Mouse (Mus musculus): ENCODE measurements around the gene Gm45711. TPM values are rescaled to one million over a fixed set of nuclear protein-coding genes. Genes with fewer than 3 reads are reported as not detected.

Gm45711 gene
- polyA plus RNA-seq, 1 experiment from 2014 or later, result not detected

DNA sequence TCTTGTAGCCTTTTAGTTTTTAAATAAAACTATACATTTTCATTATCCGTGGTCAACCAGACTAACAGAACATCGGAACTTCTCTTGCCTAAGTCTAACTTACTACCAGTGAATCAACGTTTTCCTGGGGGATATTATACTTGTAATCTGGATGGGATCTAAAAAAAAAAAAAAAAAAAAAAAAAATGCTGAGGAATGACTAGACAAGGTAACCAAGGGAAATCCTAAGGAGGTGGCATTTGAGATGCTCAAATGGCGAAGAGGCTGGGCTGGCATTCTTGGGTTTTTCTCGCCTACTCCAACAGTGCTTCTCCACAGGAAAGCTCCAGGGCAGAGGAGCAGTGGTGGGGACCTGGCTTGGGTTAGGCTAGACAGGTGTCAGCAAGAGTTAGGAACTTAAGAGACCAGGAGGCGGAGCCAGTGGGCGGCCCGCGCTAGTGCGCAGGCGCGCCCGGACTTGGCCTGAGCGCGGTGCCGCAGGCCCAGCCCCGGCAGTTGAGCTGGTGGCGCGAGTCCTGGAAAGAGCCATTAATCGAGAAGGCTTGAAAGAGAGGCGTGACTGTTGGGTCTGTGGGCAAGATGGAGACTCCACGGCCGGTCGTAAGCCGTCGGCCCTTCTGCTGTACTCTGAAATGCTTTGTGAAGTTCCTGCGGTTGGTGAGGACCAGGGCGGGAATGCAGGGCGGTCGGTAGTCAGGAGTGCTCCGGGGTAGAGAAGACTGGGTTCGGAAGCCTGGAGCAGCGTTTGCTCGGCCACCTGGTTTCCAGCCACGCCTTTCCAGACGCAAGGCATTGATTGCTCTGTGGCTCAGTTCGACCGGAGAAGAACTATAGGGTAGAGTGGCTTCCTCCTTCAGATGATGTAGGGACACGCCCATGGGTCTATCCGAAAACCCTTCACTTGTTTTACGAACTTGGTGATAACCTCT is 59.2 kb downstream of the Gm45711 start, which contains the start of gene Cklf:
Gene Cklf, plus strand, starts transcription at position 423 of the 929 bp plus-strand sequence.
- Histone ChIP-seq H3K27me3 (no peaks in the 10 kb centered on the region), H3K9ac (peak within 1 kb of the TSS; percentile 77), H3K4me1 (peaks cover 23% of the 10 kb centered on the region), H3K4me2 (replicated peaks) (peak within 1 kb of the TSS; percentile 79), H3K36me3 (peaks cover 3% of the 10 kb centered on the region; the same call in 1 of the 2 replicates), H3K4me3 (peak within 1 kb of the TSS; percentile 70), H3K9me3 (no peaks in the 10 kb centered on the region), H3K27ac (peak within 1 kb of the TSS; percentile 93)
- 4% methylated on average over 41 of the region's 41 CpGs for WGBS
- peak; percentile 85 for ATAC-seq (ENCODE audit: low FRiP score, low read depth)

DNA sequence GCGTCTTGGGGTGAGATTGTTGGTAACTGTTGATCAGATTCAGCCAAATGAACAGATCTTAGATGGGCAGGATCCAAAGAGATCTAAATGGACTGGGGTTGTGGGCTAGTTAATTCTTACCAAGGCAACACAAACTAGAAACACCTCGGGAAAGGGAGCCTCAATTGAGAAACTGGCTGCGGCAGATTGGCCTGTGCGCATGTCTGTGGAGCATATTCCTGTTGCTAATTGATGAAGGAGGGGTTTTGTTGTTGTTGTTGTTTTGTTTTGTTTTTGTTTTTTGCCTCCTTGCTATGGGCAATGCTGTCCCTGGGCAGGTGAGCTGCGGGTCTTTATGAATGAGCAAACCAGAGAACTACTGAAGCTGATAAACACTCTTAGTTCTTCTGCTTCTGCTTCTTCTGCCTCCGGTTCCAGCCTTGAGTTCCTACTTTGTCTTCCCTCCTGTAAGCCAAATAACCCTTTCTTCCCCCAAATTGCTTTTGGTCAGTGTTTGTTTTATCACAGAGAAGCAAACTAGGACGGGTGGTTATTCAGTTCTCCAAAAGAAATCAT is 60.4 kb downstream of the Gm45711 start:
- Histone ChIP-seq H3K27me3 (no peaks in the 10 kb centered on the region), H3K27ac (no peak overlapping the region), H3K36me3 (peaks cover 3% of the 10 kb centered on the region; the same call in 1 of the 2 replicates), H3K4me1 (peaks cover 23% of the 10 kb centered on the region), H3K4me3 (no peak overlapping the region), H3K9me3 (no peaks in the 10 kb centered on the region), H3K4me2 (replicated peaks) (no peak overlapping the region), H3K9ac (no peak overlapping the region)
- no peak for ATAC-seq (ENCODE audit: low FRiP score, low read depth)
- WGBS, result 85% methylated on average over 7 of the region's 7 CpGs

DNA sequence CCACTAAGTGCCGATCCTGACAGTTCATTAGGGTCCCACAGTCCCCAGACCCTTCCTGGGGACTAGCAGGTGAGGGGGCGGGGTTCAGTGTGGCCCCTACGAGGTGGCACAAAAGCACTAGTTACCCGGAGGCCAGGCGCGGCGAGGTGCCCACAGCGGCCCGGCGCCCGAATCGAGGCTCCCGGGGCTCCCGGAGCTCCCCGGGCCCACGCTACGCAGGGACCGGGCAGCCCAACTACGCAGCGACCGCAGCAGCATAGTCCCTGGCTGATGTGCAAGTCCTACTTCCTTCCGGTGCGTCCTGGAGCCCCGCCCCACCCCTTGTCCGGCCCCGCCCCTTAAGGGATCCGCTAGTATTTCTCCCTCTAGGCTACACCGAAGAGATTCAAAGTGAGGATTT is 61.6 kb downstream of the Gm45711 start, which contains the start of gene Tk2:
Gene Tk2, minus strand, starts transcription at position 283 of the 400 bp plus-strand sequence.
- H3K27ac ChIP-seq, result peak within 1 kb of the TSS; percentile 33; the same call in 1 of the 2 replicates
- no peaks in the 10 kb centered on the region for H3K27me3 ChIP-seq
- H3K9me3 ChIP-seq, result no peaks in the 10 kb centered on the region
- H3K36me3 ChIP-seq, result peaks cover 10% of the 10 kb centered on the region
- peak; percentile 84 for ATAC-seq (ENCODE audit: low FRiP score, low read depth)
- H3K9ac ChIP-seq, result peak within 1 kb of the TSS; percentile 83
- peak within 1 kb of the TSS; percentile 84 for H3K4me3 ChIP-seq
- 1% methylated on average over 27 of the region's 28 CpGs for WGBS
- H3K4me2 ChIP-seq (replicated peaks), result peak within 1 kb of the TSS; percentile 83
- H3K4me1 ChIP-seq, result peaks cover 23% of the 10 kb centered on the region

DNA sequence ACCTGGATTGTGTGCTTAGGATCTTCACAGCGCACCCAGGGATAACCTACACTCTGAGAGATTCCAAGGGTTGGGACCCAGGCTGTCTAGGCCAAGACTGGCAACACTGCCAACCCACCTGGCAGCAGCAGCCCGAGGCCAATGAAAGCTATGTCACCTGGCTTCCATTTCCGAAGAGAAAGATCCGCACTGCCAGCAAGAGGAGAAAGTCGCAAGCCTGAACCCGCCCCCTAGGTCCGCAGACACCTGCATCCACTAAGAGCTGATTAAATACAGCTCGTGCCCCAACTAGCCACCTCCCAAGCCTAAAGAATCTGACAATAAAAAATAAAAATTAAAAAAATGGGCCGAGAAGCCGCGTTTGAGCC is 62.0 kb downstream of the Gm45711 start:
- WGBS, result 4% methylated on average over 11 of the region's 11 CpGs
- no peak for ATAC-seq (ENCODE audit: low FRiP score, low read depth)

DNA sequence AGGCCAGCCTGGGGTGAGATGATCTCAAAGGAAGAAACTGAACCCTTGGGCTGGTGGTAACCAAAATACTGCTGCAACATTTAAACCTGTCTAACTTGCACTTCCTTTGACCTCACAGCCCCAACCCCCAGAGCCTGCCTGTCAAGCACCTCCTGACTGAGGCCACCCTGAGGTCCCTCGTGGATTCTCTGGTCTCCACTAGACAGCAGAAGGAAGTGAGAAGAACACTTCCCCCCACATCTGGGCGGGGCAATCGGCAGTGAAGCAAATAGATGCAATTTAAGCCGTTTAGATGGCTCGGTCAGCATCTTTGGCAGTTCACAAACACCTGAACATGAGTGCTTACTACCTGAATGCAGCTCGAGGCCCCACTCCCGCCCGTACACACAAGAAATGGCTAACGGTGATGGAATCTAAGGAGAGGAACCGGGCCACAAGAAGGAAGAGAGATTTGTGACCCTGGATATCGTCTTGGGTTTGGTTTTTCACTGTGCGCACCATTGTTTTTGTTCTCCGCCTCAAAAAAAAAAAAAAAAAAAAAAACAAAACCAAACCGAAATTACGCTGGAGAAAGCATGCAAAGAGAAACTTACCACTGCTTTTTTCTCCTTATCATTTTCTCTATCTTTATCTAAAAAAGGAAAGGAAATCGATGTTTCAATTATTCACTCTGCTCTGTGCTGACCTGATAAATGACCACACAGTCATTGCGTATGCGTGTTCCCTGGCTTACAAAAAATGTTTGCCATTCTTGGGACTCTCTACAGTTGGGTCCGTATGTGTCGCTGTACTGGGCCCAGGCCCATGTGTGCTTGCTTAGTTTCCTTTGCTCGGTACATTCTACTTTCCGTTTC is 62.6 kb downstream of the Gm45711 start:
- H3K4me2 ChIP-seq (replicated peaks), result peak overlapping the region; percentile 83
- peaks cover 20% of the 10 kb centered on the region for H3K36me3 ChIP-seq
- peaks cover 23% of the 10 kb centered on the region for H3K4me1 ChIP-seq
- H3K9me3 ChIP-seq, result no peaks in the 10 kb centered on the region
- peak overlapping the region; percentile 83 for H3K9ac ChIP-seq
- ATAC-seq (ENCODE audit: low FRiP score, low read depth), result no peak
- 71% methylated on average over 22 of the region's 22 CpGs for WGBS
- H3K27ac ChIP-seq, result no peak overlapping the region
- no peaks in the 10 kb centered on the region for H3K27me3 ChIP-seq
- peak overlapping the region; percentile 84 for H3K4me3 ChIP-seq

More for the DNA sequence above, 62.0 kb downstream of the Gm45711 start:
- H3K9me3 ChIP-seq, result no peaks in the 10 kb centered on the region
- H3K36me3 ChIP-seq, result peaks cover 14% of the 10 kb centered on the region
- H3K9ac ChIP-seq, result peak overlapping the region; percentile 83
- H3K4me1 ChIP-seq, result peaks cover 23% of the 10 kb centered on the region
- H3K4me3 ChIP-seq, result peak overlapping the region; percentile 84
- peak overlapping the region; percentile 33; the same call in 1 of the 2 replicates for H3K27ac ChIP-seq
- H3K27me3 ChIP-seq, result no peaks in the 10 kb centered on the region
- peak overlapping the region; percentile 83 for H3K4me2 ChIP-seq (replicated peaks)

DNA sequence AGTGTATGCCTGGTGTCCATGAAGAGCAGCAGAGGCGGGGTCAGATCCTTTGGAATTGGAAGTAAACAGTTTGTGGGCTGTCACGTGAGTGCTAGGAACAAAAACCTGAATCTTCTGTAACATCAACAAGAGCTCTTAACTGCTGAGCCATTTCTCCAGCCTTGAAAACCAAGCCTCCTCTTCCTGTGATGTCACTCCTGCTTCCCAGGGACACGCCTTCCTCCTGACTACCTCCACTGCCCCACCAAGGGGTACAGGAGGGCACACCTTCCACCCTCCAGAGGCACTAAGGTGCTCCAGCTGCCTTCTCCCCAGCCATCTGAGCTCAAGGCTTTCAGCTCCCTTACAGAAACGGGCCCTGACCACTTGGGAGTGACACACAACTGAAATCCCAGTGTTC is 63.3 kb downstream of the Gm45711 start:
- Histone ChIP-seq H3K27me3 (no peaks in the 10 kb centered on the region), H3K9me3 (no peaks in the 10 kb centered on the region), H3K4me2 (replicated peaks) (no peak overlapping the region), H3K36me3 (peaks cover 26% of the 10 kb centered on the region), H3K4me3 (no peak overlapping the region), H3K9ac (no peak overlapping the region), H3K4me1 (peaks cover 16% of the 10 kb centered on the region), H3K27ac (no peak overlapping the region)
- WGBS, result 81% methylated on average over 4 of the region's 4 CpGs
- ATAC-seq (ENCODE audit: low FRiP score, low read depth), result no peak

DNA sequence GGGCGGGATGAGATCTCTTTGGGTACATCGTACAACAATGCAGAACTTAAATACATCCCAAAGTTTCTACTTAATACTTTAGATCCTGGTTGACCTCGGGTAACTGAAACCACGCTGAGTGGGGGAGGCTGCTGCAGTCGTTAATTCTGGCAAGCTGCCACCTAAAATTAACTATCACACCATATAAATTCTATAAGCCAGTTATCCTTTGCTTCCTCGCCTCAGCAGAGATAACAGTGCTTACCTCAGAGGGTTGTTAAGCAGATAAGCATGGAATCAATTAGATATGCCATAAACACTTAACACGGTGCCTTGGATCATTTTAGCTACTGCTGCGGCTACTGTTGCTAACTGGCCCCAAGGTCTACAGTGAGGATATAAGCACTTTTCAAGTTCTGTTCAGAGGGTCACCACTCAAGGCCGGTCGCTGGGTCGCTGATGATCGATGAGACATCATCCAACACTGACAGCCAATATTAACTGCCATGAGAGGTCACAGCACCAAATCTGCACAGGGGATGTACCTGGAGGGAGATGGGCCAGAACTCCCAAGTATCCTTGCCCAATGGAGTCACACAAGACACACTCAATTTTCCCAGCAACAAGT is 67.7 kb downstream of the Gm45711 start:
- no peak overlapping the region for H3K4me2 ChIP-seq (replicated peaks)
- H3K36me3 ChIP-seq, result peaks cover 71% of the 10 kb centered on the region
- no peaks in the 10 kb centered on the region for H3K9me3 ChIP-seq
- no peak for ATAC-seq (ENCODE audit: low FRiP score, low read depth)
- no peaks in the 10 kb centered on the region for H3K27me3 ChIP-seq
- H3K9ac ChIP-seq, result no peak overlapping the region
- H3K4me3 ChIP-seq, result no peak overlapping the region
- WGBS, result 55% methylated on average over 12 of the region's 12 CpGs
- H3K4me1 ChIP-seq, result peaks cover 5% of the 10 kb centered on the region
- no peak overlapping the region for H3K27ac ChIP-seq

DNA sequence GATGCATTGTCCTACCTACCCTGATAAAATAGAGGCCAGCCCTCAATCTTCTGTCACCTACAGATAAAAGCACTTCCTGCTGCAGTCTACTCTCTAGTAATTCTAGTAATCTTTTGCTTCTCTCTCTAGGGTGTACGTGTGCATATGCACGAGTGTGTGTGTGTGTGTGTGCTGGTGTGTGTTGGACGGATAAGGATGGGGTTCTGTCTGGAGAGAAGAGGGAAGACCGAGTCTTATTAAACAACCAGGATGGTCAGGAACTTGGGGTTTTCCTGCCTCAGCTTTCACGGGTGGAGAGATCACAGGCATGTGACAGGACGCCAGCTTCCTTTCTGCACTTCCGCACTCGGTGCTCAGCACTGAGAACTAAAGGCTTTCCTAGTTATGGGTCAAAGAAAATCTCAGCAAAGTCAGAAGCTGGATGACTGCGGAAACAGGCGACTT is 70.4 kb downstream of the Gm45711 start:
- H3K4me2 ChIP-seq (replicated peaks), result no peak overlapping the region
- no peaks in the 10 kb centered on the region for H3K9me3 ChIP-seq
- 85% methylated on average over 10 of the region's 10 CpGs for WGBS
- H3K27ac ChIP-seq, result no peak overlapping the region
- H3K9ac ChIP-seq, result no peak overlapping the region
- peaks cover 95% of the 10 kb centered on the region for H3K36me3 ChIP-seq
- H3K4me3 ChIP-seq, result no peak overlapping the region
- no peak for ATAC-seq (ENCODE audit: low FRiP score, low read depth)
- no peaks in the 10 kb centered on the region for H3K4me1 ChIP-seq
- no peaks in the 10 kb centered on the region for H3K27me3 ChIP-seq

DNA sequence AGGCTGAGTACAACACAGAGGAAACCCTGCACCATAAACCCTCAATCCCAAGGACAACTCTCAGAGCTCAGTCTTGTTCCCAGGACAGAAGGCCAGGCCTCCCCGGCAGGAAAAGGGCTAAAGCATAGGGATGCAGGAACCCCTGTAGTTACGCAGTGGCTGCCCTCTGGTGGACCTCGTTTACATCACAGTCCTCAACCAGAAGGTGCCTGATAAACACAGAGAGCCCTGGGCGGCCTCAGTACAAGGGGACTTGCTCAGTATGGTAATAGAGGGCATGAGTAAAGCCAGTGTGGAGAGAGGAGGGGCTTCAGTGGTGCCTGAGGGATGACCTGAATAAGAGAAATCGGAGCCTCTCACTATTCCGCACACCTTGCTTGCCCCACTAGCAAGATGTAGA is 75.3 kb downstream of the Gm45711 start:
- Histone ChIP-seq H3K4me3 (no peak overlapping the region), H3K9ac (no peak overlapping the region), H3K4me2 (replicated peaks) (no peak overlapping the region), H3K36me3 (peaks cover 99% of the 10 kb centered on the region), H3K27me3 (no peaks in the 10 kb centered on the region), H3K9me3 (0 out of 2 replicates have a peak, but pooled peaks cover 3% of the 10 kb centered on the region), H3K4me1 (no peaks in the 10 kb centered on the region), H3K27ac (no peak overlapping the region)
- 0 out of 2 replicates have a peak, but pooled peaks have one; percentile 52 for ATAC-seq (ENCODE audit: low FRiP score, low read depth)
- whole genome bisulfite sequencing, result 46% methylated on average over 6 of the region's 6 CpGs

DNA sequence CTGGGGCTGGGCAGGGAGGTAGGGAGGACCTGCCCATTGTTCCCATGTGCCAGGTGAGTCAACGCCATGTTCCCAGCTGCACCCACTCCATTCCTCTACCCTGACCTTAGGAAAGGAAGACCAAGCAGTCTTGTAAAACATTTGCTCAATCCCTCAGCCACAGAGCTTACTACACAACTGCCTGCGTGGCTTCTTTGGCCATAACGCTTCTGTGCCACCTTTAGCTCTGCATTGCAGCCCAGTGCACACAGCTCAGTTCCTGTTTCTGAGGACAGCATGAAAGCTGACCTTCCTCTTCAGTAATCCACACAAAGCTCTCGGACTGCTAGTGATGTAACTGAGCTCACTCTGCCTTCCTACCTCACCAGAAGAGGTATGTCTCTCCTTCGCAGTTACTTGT is 77.0 kb downstream of the Gm45711 start:
- H3K9ac ChIP-seq, result no peak overlapping the region
- H3K27ac ChIP-seq, result no peak overlapping the region
- WGBS, result 95% methylated on average over 5 of the region's 5 CpGs
- no peaks in the 10 kb centered on the region for H3K27me3 ChIP-seq
- H3K4me3 ChIP-seq, result no peak overlapping the region
- peaks cover 97% of the 10 kb centered on the region for H3K36me3 ChIP-seq
- no peak for ATAC-seq (ENCODE audit: low FRiP score, low read depth)
- no peaks in the 10 kb centered on the region for H3K4me1 ChIP-seq
- no peak overlapping the region for H3K4me2 ChIP-seq (replicated peaks)
- H3K9me3 ChIP-seq, result 0 out of 2 replicates have a peak, but pooled peaks cover 3% of the 10 kb centered on the region

DNA sequence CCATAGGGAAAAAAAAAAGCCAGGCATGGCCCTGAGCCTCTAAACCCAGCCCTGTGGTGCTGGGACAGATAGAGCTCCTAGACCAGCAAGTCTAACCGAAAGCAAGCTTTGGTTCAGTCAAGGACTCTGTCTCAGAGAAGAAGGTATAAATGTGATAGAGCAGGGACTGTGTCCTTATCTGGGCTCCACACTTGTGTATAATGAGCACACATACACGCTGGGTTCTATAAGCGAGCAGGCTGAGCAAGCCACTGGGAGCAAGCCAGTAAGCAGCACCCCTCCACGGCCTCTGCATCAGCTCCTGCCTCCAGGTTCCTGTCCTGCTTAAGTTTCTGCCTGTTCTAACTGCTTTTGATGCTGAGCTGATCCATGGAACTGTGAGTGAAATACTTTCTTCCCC is 77.8 kb downstream of the Gm45711 start:
- 94% methylated on average over 4 of the region's 4 CpGs for WGBS
- Histone ChIP-seq H3K9me3 (0 out of 2 replicates have a peak, but pooled peaks cover 3% of the 10 kb centered on the region), H3K36me3 (peaks cover 97% of the 10 kb centered on the region), H3K4me2 (replicated peaks) (no peak overlapping the region), H3K9ac (no peak overlapping the region), H3K4me3 (no peak overlapping the region), H3K4me1 (no peaks in the 10 kb centered on the region), H3K27me3 (no peaks in the 10 kb centered on the region), H3K27ac (no peak overlapping the region)
- ATAC-seq (ENCODE audit: low FRiP score, low read depth), result no peak

All from limb, embryonic 13.5 days (tissue).